Mouse (Mus musculus) layer of hippocampus, adult 9-11 months (tissue): ENCODE data around the gene Insl3.
A peak's percentile ranks its signal among the peaks of the same experiment; 100 is the strongest.

Experiments used
- DNase-seq: peaks from one replicate; pipeline ENCODE4 v3.0.0; 2022

Insl3 gene

DNA sequence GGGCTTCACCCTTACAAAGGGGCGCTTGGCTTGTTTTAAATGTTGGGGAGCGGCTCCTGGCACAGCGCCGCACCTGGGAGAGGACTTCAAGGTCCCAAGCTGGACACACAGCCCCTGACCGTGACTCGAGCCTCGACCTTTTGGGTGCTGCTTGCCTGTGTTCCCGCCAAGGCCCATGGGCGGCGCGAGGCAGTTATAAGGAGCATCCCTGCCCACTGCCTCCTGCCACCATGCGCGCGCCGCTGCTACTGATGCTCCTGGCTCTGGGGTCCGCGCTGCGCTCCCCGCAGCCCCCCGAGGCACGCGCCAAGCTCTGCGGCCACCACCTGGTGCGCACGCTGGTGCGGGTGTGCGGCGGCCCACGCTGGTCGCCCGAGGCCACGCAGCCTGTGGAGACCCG lies at the start of gene Insl3:
Insl3 (plus strand) TSS at position 187 of the 400 bp plus-strand sequence.
- no peak for DNase-seq

GRCm38 (mm10) chr8:71639318-71639717 lies 49.7 kb upstream of the Insl3 start:
- no peak for DNase-seq

DNA sequence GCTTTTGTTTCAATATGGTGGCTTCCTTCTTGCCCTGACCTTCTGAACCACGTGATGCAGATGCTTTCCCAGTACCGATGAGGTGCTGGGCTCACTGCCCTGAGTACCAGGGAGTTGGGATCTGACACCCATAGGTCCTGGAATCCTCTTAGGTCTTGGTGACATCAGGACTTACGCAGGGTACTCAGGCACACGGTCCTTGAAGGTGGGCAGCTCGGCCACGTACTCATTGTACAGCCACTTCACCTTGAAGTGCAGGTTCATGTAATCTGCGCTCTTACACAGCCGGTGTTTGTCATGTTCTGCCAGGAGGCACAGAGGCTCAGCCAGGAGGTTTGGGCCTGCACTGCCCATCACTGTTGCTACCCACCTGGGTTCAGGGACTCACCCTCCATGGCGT lies 43.5 kb upstream of the Insl3 start:
- DNase-seq: no peak

GRCm38 (mm10) chr8:71654600-71654999 lies 34.4 kb upstream of the Insl3 start:
- DNase-seq: no peak

DNA sequence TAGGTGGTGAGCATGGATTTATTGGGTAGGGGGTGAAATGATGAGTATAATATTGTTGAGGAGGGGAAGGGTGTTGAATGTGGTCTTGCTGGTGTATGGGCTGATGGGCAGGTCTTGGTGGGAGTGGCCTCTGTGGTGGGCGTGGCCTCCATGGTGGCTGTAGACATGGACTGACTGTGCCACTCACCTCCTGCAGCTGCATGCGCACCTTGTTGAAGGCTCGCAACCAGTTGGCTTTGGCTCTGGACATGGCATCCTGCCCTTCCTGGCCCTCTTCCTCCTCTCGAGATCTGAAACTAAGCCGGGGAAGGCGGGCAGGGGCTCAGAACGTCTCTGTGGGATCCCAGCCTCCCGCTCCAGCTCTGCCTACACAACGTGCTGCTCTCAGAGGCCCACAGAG lies 31.2 kb upstream of the Insl3 start:
- no peak for DNase-seq

DNA sequence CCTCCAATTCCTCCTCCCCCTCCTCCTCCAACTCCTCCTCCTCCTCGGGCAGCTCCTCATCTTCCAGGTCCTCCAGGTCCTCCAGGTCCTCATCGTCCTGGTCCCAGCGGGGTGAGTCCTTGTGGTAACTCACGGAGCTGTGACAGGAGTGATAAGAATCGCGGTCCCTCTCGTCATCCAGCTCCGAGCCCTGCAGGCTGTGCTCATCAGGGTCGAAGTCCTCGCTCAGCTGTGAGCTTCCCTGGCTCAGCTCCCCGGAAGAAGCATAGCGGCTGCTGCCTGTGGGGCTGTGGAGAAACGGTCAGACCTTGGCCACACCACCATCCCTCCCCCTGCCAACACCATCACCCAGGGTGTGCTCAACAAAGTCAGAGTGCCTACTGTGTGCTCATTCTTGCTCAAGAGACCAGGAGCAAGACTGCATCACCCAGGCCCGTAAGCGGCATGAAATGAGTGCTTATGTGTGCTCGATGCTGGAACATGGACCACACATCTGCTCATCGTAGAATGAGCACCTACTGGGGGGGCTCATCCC lies 30.4 kb upstream of the Insl3 start:
- DNase-seq: no peak

- no peak for DNase-seq
Measured at GRCm38 (mm10) chr8:71659751-71660150, 29.3 kb upstream of the Insl3 start.

DNA sequence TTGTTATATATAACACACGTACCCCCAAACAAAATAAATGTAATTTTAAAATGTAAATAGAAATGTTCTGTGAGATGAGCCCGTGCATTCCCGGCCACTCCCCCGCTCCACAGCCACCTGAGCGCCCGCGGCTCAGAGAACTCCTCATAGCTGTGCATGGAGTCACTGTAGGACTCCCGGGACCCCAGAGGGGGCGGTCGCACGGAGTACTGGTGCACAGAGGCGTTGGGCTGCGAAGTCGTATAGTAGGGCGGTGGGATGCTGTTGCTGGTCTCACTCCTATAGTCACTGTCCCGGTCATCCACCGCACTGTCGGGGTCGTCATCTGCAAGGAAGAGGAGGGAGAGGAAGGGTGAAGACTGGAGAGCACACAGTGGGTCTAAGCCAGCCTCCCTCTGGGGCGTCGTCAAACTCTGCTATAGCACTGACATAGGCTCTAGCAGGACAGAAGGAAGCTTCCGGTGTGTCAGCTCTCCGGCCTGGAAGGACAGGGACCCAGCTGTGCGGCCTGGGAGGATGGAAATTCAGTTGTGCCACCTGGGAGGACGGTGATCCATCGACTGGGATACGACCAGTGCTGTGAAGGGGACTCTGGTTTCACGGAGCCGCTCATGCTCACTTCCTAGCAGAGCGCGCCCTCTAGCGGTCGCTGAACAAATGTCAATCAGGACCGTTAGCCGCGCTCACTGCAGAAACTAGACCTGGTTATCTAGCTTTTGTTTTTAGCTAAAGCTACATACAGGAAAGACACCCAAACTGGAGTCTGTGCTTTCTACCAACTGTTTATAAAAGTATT lies 28.5 kb upstream of the Insl3 start:
- DNase-seq: peak; percentile 85

GRCm38 (mm10) chr8:71665331-71666130 lies 23.5 kb upstream of the Insl3 start:
- DNase-seq: peak; percentile 67

GRCm38 (mm10) chr8:71666855-71667254 lies 22.2 kb upstream of the Insl3 start:
- DNase-seq: no peak

GRCm38 (mm10) chr8:71667256-71667655 lies 21.8 kb upstream of the Insl3 start:
- DNase-seq: no peak

- DNase-seq: peak; percentile 66
Measured at GRCm38 (mm10) chr8:71668220-71668975, 20.6 kb upstream of the Insl3 start.

- DNase-seq: no peak
Measured at GRCm38 (mm10) chr8:71670198-71670597, 18.8 kb upstream of the Insl3 start.

- peak; percentile 77 for DNase-seq
Measured at GRCm38 (mm10) chr8:71670621-71671548, 18.1 kb upstream of the Insl3 start.

GRCm38 (mm10) chr8:71671549-71671965 lies 17.5 kb upstream of the Insl3 start, which contains the start of gene Unc13a:
Unc13a (minus strand) TSS chr8:71671757.
- peak; percentile 91 for DNase-seq

DNA sequence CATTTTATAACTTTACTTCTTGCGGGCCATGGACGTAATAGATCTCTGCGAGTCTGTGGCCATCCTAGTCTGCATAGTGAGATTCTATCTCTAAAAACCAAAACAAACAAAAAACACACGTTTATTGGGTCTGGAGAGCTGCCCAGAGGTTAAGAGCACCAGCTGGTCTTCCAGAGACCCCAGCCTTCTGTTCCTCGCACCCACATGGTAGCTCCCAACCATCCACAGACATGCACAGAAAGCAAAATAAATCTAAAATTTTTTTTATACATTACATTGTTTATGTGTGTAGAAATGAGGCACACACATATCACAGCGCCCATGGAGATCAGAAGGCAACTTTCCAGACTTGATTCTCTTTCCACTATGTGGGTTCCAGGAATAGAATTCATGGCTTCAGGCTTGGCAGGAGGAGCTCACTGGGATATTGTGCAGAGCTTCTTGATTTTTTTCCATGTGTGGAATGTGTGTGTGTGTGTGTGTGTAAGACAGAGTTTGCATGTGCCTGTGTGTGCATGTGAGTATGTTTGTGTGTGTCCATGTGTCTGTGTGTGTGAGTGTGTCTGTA lies 16.8 kb upstream of the Insl3 start:
- no peak for DNase-seq

DNA sequence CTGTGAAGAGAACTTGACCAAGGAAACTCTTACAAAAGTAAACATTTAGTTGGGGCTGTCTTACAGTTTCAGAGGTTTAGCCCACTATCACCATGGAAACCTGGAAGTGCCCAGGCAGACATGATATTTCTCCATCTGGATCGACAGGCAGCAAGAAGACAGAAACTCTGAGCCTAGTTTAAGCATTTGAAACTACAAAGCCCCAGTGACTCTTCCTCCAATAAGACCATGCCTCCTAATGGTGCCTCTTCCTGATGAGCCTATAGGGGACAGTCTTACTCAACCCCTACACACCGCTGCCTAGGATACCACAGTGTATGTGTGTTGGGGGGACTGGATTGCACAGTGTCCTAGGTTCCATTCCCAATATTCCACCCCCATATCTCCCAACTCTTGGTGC lies 14.9 kb upstream of the Insl3 start:
- DNase-seq: no peak

GRCm38 (mm10) chr8:71675456-71676019 lies 13.5 kb upstream of the Insl3 start:
- DNase-seq: no peak

- no peak for DNase-seq
Measured at GRCm38 (mm10) chr8:71676020-71676741, 12.8 kb upstream of the Insl3 start, which contains the start of gene Jak3. Jak3 (plus strand) TSS chr8:71676296.

DNA sequence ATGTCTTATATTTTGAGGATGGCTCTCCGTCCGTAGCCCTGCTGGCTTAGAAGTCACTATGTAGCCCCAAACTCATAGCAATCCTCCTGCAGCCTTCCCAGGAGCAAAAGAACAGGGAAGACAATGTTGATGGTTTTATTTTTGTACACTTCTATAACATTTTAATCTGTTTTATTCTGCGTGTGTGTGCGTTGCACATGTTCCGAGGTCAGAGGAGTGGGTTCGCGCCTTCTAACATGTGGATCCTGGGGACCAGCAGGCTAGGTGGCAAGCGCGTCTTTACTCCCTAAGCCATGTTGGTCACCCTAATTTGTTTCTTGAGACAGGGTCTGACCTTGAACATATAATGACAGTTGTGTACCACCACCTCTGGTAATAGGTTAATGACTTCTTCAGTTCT lies 12.2 kb upstream of the Insl3 start:
- no peak for DNase-seq
